Mouse (Mus musculus) myocyte (in vitro differentiated cells): Measurements from ENCODE around the gene Ptprh. TPM values are rescaled to one million over a fixed set of nuclear protein-coding genes. Genes with fewer than 3 reads are reported as not detected.
A peak's percentile ranks its signal among the peaks of the same experiment; 100 is the strongest.

ENCODE experiments used
- H3K27me3 ChIP-seq: one replicate; pipeline ENCODE4 v1.6.1; 2011; ENCODE audit not compliant: control insufficient read depth, insufficient read depth, insufficient read length
- H3K36me3 ChIP-seq: one replicate; pipeline ENCODE4 v1.6.1; 2011; ENCODE audit not compliant: control insufficient read depth, insufficient read depth
- H3K4me2 ChIP-seq: one replicate; pipeline ENCODE4 v1.6.1; 2011; ENCODE audit warnings: low read depth, control low read depth
- H3K4me3 ChIP-seq: one replicate; pipeline ENCODE4 v1.5.1; 2011; ENCODE audit warnings: mild to moderate bottlenecking, control low read depth, moderate library complexity
- H3K79me2 ChIP-seq: one replicate; pipeline ENCODE4 v1.6.1; 2011; ENCODE audit not compliant: control insufficient read depth, insufficient read depth
- H3ac ChIP-seq: one replicate; pipeline ENCODE4 v1.6.1; 2011; ENCODE audit not compliant: control insufficient read depth, insufficient read length
- CEBPB ChIP-seq: IDR thresholded peaks from 2 replicates; pipeline ENCODE4 v1.6.1; 2011; ENCODE audit warnings: mild to moderate bottlenecking, moderate library complexity; ENCODE audit not compliant: poor library complexity, insufficient read depth, severe bottlenecking
- E2F4 ChIP-seq: IDR thresholded peaks from one replicate; pipeline ENCODE4 v1.6.1; 2011; ENCODE audit warnings: mild to moderate bottlenecking, control low read depth, moderate library complexity; ENCODE audit not compliant: insufficient read depth
- MAX ChIP-seq: IDR thresholded peaks from one replicate; pipeline ENCODE4 v1.6.1; 2011; ENCODE audit warnings: low read depth, mild to moderate bottlenecking, control low read depth
- MYOD1 ChIP-seq, 3 experiments: IDR thresholded peaks; one replicate each; pipeline ENCODE4 v1.6.1; 2011; ENCODE audit warnings: control low read depth in 2 of 3, low read depth in 2 of 3, mild to moderate bottlenecking in 2 of 3, moderate library complexity in 1 of 3; ENCODE audit not compliant: insufficient read length in 2 of 3, control insufficient read depth in 1 of 3
- MYOG ChIP-seq, 3 experiments: IDR thresholded peaks; one replicate each; pipeline ENCODE4 v1.6.1; 2011; ENCODE audit warnings: control low read depth in 2 of 3, low read depth in 2 of 3, mild to moderate bottlenecking in 2 of 3; ENCODE audit not compliant: insufficient read length in 2 of 3, control insufficient read depth in 1 of 3, insufficient read depth in 1 of 3
- POLR2A ChIP-seq: IDR thresholded peaks from one replicate; pipeline ENCODE4 v1.6.1; 2011; ENCODE audit warnings: low read depth, mild to moderate bottlenecking, control low read depth, moderate library complexity; ENCODE audit not compliant: insufficient read length
- POLR2AphosphoS2 ChIP-seq: IDR thresholded peaks from one replicate; pipeline ENCODE4 v1.6.1; 2011; ENCODE audit warnings: low read depth, control low read depth; ENCODE audit not compliant: insufficient read length
- REST ChIP-seq: IDR thresholded peaks from one replicate; pipeline ENCODE4 v1.6.1; 2011; ENCODE audit warnings: mild to moderate bottlenecking, control low read depth, moderate library complexity; ENCODE audit not compliant: insufficient read depth, insufficient read length
- SRF ChIP-seq: IDR thresholded peaks from one replicate; pipeline ENCODE4 v1.6.1; 2011; ENCODE audit warnings: low read depth; ENCODE audit not compliant: control insufficient read depth, insufficient read length
- TCF12 ChIP-seq: IDR thresholded peaks from one replicate; pipeline ENCODE4 v1.6.1; 2011; ENCODE audit warnings: mild to moderate bottlenecking, control low read depth; ENCODE audit not compliant: poor library complexity, insufficient read depth, severe bottlenecking
- TCF3 ChIP-seq: IDR thresholded peaks from one replicate; pipeline ENCODE4 v1.6.1; 2011; ENCODE audit warnings: low read depth, control low read depth; ENCODE audit not compliant: insufficient read length
- USF1 ChIP-seq: IDR thresholded peaks from one replicate; pipeline ENCODE4 v1.6.1; 2011; ENCODE audit warnings: low read depth, mild to moderate bottlenecking, control low read depth, moderate library complexity
- polyA plus RNA-seq: library from polyadenylated mRNA; unstranded; fragments of >200 nt; fragmentation: generic; extraction: Trizol; gene quantifications from one replicate; pipeline ENCODE4 v1.2.1, GENCODE M21; 2012; ENCODE audit warnings: missing spikeins

Gene Ptprh
- polyA plus RNA-seq, 1 experiment, result not detected

- Histone ChIP-seq H3K36me3 (no peaks in the 10 kb centered on the region), H3ac (no peak overlapping the region), H3K4me2 (no peak overlapping the region), H3K27me3 (no peaks in the 10 kb centered on the region), H3K79me2 (no peaks in the 10 kb centered on the region), H3K4me3 (no peak overlapping the region)
- TF ChIP-seq USF1 (no peak), SRF (no peak), E2F4 (no peak), MYOD1 (IDR thresholded peaks at IDR 0.05; ENCODE audit: control insufficient read depth in 1 of 3, insufficient read length in 2 of 3, low read depth in 2 of 3) (no peak), TCF3 (no peak), CEBPB (no peak), POLR2A (no peak), POLR2AphosphoS2 (no peak), REST (no peak)
Observed at GRCm38 (mm10) chr7:4623544-4624189, 19.8 kb upstream of the Ptprh start.

- Histone ChIP-seq H3ac (no peak overlapping the region), H3K27me3 (no peaks in the 10 kb centered on the region), H3K79me2 (no peaks in the 10 kb centered on the region), H3K4me2 (no peak overlapping the region), H3K4me3 (no peak overlapping the region), H3K36me3 (no peaks in the 10 kb centered on the region)
- peak; percentile 96 for TF ChIP-seq REST
- no peak for TF ChIP-seq E2F4
- TF ChIP-seq MYOG (IDR thresholded peaks at IDR 0.05; ENCODE audit: control insufficient read depth in 1 of 3, insufficient read depth in 1 of 3, insufficient read length in 2 of 3, low read depth in 2 of 3), result no peak
Observed at GRCm38 (mm10) chr7:4619979-4620378, 16.1 kb upstream of the Ptprh start.

GRCm38 (mm10) chr7:4613740-4614403 lies 10.0 kb upstream of the Ptprh start:
- H3K4me2 ChIP-seq, result peak overlapping the region; percentile 24
- H3ac ChIP-seq, result no peak overlapping the region
- H3K27me3 ChIP-seq, result peaks cover 33% of the 10 kb centered on the region
- no peak overlapping the region for H3K4me3 ChIP-seq
- TF ChIP-seq MAX (no peak), POLR2AphosphoS2 (no peak), E2F4 (no peak), REST (no peak), MYOG (IDR thresholded peaks at IDR 0.05; ENCODE audit: control insufficient read depth in 1 of 3, insufficient read depth in 1 of 3, insufficient read length in 2 of 3, low read depth in 2 of 3) (no peak), TCF12 (no peak), CEBPB (no peak), USF1 (no peak), POLR2A (no peak), MYOD1 (IDR thresholded peaks at IDR 0.05; ENCODE audit: control insufficient read depth in 1 of 3, insufficient read length in 2 of 3, low read depth in 2 of 3) (no peak), TCF3 (no peak), SRF (no peak)
- H3K36me3 ChIP-seq, result no peaks in the 10 kb centered on the region
- H3K79me2 ChIP-seq, result no peaks in the 10 kb centered on the region

GRCm38 (mm10) chr7:4612956-4613355 lies 9.1 kb upstream of the Ptprh start:
- no peak overlapping the region for H3K4me3 ChIP-seq
- no peaks in the 10 kb centered on the region for H3K79me2 ChIP-seq
- no peak overlapping the region for H3K4me2 ChIP-seq
- H3K27me3 ChIP-seq, result peaks cover 33% of the 10 kb centered on the region
- no peak overlapping the region for H3ac ChIP-seq
- no peaks in the 10 kb centered on the region for H3K36me3 ChIP-seq
- TF ChIP-seq REST, result no peak
- no peak for TF ChIP-seq TCF3
- TF ChIP-seq MAX, result no peak
- TF ChIP-seq POLR2A, result no peak
- no peak for TF ChIP-seq SRF
- no peak for TF ChIP-seq E2F4
- TF ChIP-seq USF1, result no peak
- no peak for TF ChIP-seq TCF12
- TF ChIP-seq POLR2AphosphoS2, result no peak
- no peak for TF ChIP-seq MYOD1 (IDR thresholded peaks at IDR 0.05; ENCODE audit: control insufficient read depth in 1 of 3, insufficient read length in 2 of 3, low read depth in 2 of 3)

GRCm38 (mm10) chr7:4612386-4612785 lies 8.5 kb upstream of the Ptprh start:
- TF ChIP-seq POLR2A, result no peak
- TF ChIP-seq MYOD1 (IDR thresholded peaks at IDR 0.05; ENCODE audit: control insufficient read depth in 1 of 3, insufficient read length in 2 of 3, low read depth in 2 of 3), result no peak
- TF ChIP-seq E2F4, result no peak
- no peak for TF ChIP-seq TCF3
- no peak for TF ChIP-seq MAX
- no peak for TF ChIP-seq USF1
- no peak for TF ChIP-seq POLR2AphosphoS2
- TF ChIP-seq CEBPB, result no peak
- TF ChIP-seq REST, result no peak
- TF ChIP-seq SRF, result no peak
- no peak for TF ChIP-seq TCF12
- no peak for TF ChIP-seq MYOG (IDR thresholded peaks at IDR 0.05; ENCODE audit: control insufficient read depth in 1 of 3, insufficient read depth in 1 of 3, insufficient read length in 2 of 3, low read depth in 2 of 3)
- Histone ChIP-seq H3K79me2 (no peaks in the 10 kb centered on the region), H3ac (no peak overlapping the region), H3K4me2 (no peak overlapping the region), H3K4me3 (no peak overlapping the region), H3K36me3 (no peaks in the 10 kb centered on the region), H3K27me3 (peaks cover 33% of the 10 kb centered on the region)
